Mouse (Mus musculus): ENCODE measurements around the gene Tmem221. TPM values are rescaled to one million over a fixed set of nuclear protein-coding genes. Genes with fewer than 3 reads are reported as not detected.
A peak's percentile ranks its signal among the peaks of the same experiment; 100 is the strongest.

Gene Tmem221
- polyA plus RNA-seq, 1 experiment, result 2.5 TPM

DNA sequence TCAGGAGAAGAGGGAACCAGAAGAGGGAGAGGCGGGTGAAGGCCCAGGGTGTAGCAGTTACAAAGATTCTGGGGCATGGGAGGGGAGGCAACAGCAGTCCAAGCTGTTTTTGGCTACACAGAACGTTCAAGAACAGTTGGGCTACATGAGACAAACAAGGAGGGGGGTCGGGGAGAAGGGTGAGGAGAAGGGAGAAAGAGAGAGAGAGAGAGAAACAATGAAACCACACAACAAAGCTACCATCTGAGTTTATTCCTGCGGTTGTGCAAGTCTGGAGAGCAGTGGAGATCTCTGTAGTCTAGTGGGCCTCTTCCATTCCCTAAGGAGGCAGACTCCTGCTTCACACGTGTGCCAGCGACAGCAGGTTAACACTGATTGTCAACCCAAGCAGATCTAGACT, 4.7 kb downstream of the Tmem221 start:
- no peak overlapping the region for H3K27ac ChIP-seq (ENCODE audit: control insufficient read depth, insufficient read depth, low read depth, low read length, poor library complexity)
- WGBS, result 67% methylated on average over 6 of the region's 6 CpGs
- no peak overlapping the region for H3K4me3 ChIP-seq (replicated peaks; ENCODE audit: control insufficient read depth, low read depth, low read length)
- TF ChIP-seq POLR2A (IDR thresholded peaks at IDR 0.05; ENCODE audit: borderline replicate concordance, control insufficient read depth, low read depth, low read length) (no peak), CTCF (IDR thresholded peaks at IDR 0.05; ENCODE audit: control insufficient read depth, insufficient read depth, low read length) (no peak)
- H3K4me1 ChIP-seq (ENCODE audit: control insufficient read depth, insufficient read depth, low read length), result no peaks in the 10 kb centered on the region

DNA sequence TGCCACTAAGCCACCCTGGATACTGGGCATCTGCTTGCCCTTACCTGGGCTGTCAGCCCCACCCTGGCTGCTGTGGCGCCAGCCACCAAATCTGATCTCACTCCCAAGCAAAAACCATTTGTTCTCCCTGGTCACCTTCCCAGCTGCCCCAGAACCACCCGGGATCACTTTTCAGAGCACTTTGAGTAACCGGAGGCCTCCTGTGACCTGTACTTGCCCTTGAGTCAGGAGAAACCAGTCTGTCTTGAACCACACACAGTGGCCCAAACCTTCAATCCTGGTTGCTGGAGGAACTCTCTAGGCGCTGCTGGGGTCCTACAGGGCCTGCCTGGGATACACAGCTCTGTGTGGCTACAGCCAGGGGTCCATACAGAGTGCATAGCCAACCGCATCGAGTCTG, 5.9 kb downstream of the Tmem221 start:
- no peak overlapping the region for H3K27ac ChIP-seq (ENCODE audit: control insufficient read depth, insufficient read depth, low read depth, low read length, poor library complexity)
- no peak overlapping the region for H3K4me3 ChIP-seq (replicated peaks; ENCODE audit: control insufficient read depth, low read depth, low read length)
- no peak for TF ChIP-seq CTCF (IDR thresholded peaks at IDR 0.05; ENCODE audit: control insufficient read depth, insufficient read depth, low read length)
- no peak for TF ChIP-seq POLR2A (IDR thresholded peaks at IDR 0.05; ENCODE audit: borderline replicate concordance, control insufficient read depth, low read depth, low read length)
- no peaks in the 10 kb centered on the region for H3K4me1 ChIP-seq (ENCODE audit: control insufficient read depth, insufficient read depth, low read length)
- WGBS, result 76% methylated on average over 6 of the region's 6 CpGs

DNA sequence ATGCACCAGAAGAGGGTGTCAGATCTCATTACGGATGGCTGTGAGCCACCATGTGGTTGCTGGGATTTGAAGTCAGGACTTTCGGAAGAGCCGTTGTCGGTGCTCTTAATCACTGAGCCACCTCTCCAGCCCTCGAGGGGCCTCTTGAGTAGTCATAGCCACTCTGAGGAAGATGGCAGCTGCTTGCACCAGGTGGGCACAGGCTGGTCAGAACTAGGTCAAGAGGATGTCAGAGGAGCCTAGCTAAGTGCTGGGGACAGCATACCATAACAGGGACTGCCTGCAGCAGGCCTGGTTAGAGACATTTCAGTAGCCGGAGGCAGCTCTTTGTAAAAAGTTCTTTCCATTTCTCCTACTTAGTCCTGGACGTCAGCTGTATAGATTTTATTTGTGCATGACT, 7.9 kb downstream of the Tmem221 start:
- TF ChIP-seq CTCF (IDR thresholded peaks at IDR 0.05; ENCODE audit: control insufficient read depth, insufficient read depth, low read length), result no peak
- TF ChIP-seq POLR2A (IDR thresholded peaks at IDR 0.05; ENCODE audit: borderline replicate concordance, control insufficient read depth, low read depth, low read length), result no peak
- 74% methylated on average over 7 of the region's 7 CpGs for WGBS
- no peaks in the 10 kb centered on the region for H3K4me1 ChIP-seq (ENCODE audit: control insufficient read depth, insufficient read depth, low read length)
- H3K4me3 ChIP-seq (replicated peaks; ENCODE audit: control insufficient read depth, low read depth, low read length), result no peak overlapping the region
- H3K27ac ChIP-seq (ENCODE audit: control insufficient read depth, insufficient read depth, low read depth, low read length, poor library complexity), result no peak overlapping the region

DNA sequence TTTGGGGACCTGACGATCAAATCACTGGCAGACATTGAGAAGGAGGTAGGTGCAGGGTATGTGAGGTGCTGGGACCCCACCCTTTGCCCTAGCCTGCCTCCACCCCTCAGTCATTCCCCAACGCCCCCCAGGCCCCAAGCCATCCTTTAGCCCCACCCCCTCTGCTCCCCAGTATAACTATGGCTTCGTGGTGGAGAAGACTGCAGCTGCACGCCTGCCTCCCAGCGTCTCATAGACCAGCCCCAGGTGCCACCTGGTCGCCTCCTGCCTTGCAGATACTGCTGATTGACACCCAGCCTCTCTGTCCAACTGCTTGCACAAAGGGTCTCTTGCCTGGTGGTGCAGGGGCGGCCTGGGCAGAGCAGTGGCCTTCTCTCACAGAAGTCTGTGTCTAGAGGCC, 11.1 kb downstream of the Tmem221 start:
- WGBS, result 83% methylated on average over 7 of the region's 7 CpGs
- no peak overlapping the region for H3K27ac ChIP-seq (ENCODE audit: control insufficient read depth, insufficient read depth, low read depth, low read length, poor library complexity)
- TF ChIP-seq CTCF (IDR thresholded peaks at IDR 0.05; ENCODE audit: control insufficient read depth, insufficient read depth, low read length) (no peak), POLR2A (IDR thresholded peaks at IDR 0.05; ENCODE audit: borderline replicate concordance, control insufficient read depth, low read depth, low read length) (no peak)

DNA sequence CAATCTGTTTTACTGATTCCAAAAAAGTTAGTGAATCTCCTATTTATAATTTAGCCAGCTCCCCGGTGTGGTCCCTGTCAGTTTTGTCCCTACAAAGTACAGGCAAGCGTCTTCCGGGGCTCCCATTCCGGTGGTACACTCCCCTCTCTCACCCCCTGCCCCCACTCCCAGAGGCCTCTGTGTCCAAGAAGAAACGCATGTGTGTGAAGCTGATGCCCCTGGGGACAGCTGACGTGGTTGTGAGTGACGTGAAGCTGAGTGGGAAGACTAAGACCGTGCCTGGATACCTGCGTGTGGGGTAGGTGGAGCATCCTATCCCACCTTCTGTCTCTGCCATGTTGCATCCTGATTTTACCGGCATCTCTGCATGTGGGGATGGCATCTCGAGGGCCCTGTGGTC, 13.6 kb downstream of the Tmem221 start:
- 86% methylated on average over 11 of the region's 11 CpGs for WGBS
- Histone ChIP-seq H3K4me1 (ENCODE audit: control insufficient read depth, insufficient read depth, low read length) (no peaks in the 10 kb centered on the region; the same call in 1 of the 2 replicates), H3K4me3 (replicated peaks; ENCODE audit: control insufficient read depth, low read depth, low read length) (no peak overlapping the region), H3K27ac (ENCODE audit: control insufficient read depth, insufficient read depth, low read depth, low read length, poor library complexity) (no peak overlapping the region)
- no peak for TF ChIP-seq POLR2A (IDR thresholded peaks at IDR 0.05; ENCODE audit: borderline replicate concordance, control insufficient read depth, low read depth, low read length)
- TF ChIP-seq CTCF (IDR thresholded peaks at IDR 0.05; ENCODE audit: control insufficient read depth, insufficient read depth, low read length), result no peak

More for the DNA sequence above, 11.1 kb downstream of the Tmem221 start:
- Histone ChIP-seq H3K4me3 (replicated peaks; ENCODE audit: control insufficient read depth, low read depth, low read length) (no peak overlapping the region), H3K4me1 (ENCODE audit: control insufficient read depth, insufficient read depth, low read length) (no peaks in the 10 kb centered on the region; the same call in 1 of the 2 replicates)

DNA sequence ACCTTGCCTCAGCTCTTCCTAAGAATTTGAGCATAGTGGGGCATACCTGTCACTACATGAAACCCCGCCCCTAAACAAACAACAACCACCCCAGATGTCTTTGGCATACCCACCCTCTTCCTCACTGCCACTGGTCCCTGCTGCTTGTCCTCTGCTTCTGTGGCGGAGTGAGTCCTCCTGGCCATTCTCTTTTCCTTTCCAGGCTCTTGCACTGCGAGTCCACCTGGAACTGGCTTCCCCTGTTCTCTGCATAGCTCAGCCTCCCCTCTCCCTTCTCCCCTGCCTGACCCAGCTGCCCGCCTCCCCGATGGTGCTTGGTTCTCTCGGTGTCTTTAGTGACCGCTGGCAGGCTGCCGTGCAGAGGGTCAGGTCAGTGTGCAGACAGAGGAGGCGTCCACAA, 14.9 kb downstream of the Tmem221 start:
- Histone ChIP-seq H3K4me1 (ENCODE audit: control insufficient read depth, insufficient read depth, low read length) (no peaks in the 10 kb centered on the region; the same call in 1 of the 2 replicates), H3K4me3 (replicated peaks; ENCODE audit: control insufficient read depth, low read depth, low read length) (no peak overlapping the region), H3K27ac (ENCODE audit: control insufficient read depth, insufficient read depth, low read depth, low read length, poor library complexity) (no peak overlapping the region)
- 90% methylated on average over 9 of the region's 9 CpGs for WGBS
- no peak for TF ChIP-seq CTCF (IDR thresholded peaks at IDR 0.05; ENCODE audit: control insufficient read depth, insufficient read depth, low read length)
- TF ChIP-seq POLR2A (IDR thresholded peaks at IDR 0.05; ENCODE audit: borderline replicate concordance, control insufficient read depth, low read depth, low read length), result no peak

DNA sequence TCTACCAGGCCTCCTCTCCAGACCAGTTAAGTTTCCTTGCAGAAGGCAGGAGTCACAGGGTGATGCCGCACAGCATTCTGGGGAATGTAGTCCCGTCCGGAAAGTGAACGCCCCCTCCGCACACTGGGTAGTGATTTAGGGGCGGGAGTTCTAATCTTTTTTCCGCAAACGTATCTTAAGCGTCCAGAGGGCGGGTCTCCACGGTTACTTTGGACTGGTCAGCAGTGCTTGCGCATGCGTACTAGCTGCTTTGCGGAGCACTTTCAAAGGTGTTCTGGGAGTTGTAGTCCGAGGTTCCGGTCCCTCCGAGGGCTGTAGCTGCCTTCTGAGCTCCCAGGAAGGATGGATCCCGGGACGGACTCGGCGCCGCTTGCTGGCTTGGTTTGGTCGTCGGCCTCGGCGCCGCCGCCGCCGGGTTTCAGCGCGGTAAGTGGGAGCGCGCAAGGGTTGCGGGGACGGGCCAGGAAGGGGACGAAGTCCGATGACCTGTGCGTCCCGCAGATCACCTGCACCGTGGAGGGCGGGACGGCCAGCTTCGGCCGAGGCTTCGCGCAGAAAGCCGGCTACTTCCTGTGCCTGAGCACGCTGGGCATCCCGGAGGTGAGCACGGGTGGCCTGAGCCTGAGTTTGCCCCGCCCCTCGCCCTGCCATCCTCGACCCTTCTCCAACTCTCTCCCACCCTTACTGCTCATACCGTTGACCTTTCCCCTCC, 15.9 kb downstream of the Tmem221 start, which contains the start of gene Mvb12a:
Gene Mvb12a (plus strand): TSS at position 291 of the 712 bp plus-strand sequence.
- TF ChIP-seq CTCF (IDR thresholded peaks at IDR 0.05; ENCODE audit: control insufficient read depth, insufficient read depth, low read length) (no peak), POLR2A (IDR thresholded peaks at IDR 0.05; ENCODE audit: borderline replicate concordance, control insufficient read depth, low read depth, low read length) (peak; percentile 21; the same call in 1 of the 2 replicates)
- WGBS, result under 1% methylated on average over 55 of the region's 55 CpGs
- H3K4me3 ChIP-seq (replicated peaks; ENCODE audit: control insufficient read depth, low read depth, low read length), result peak within 1 kb of the TSS; percentile 67
- H3K4me1 ChIP-seq (ENCODE audit: control insufficient read depth, insufficient read depth, low read length), result no peaks in the 10 kb centered on the region; the same call in 1 of the 2 replicates
- peak within 1 kb of the TSS; percentile 4; the same call in 1 of the 2 replicates for H3K27ac ChIP-seq (ENCODE audit: control insufficient read depth, insufficient read depth, low read depth, low read length, poor library complexity)

DNA sequence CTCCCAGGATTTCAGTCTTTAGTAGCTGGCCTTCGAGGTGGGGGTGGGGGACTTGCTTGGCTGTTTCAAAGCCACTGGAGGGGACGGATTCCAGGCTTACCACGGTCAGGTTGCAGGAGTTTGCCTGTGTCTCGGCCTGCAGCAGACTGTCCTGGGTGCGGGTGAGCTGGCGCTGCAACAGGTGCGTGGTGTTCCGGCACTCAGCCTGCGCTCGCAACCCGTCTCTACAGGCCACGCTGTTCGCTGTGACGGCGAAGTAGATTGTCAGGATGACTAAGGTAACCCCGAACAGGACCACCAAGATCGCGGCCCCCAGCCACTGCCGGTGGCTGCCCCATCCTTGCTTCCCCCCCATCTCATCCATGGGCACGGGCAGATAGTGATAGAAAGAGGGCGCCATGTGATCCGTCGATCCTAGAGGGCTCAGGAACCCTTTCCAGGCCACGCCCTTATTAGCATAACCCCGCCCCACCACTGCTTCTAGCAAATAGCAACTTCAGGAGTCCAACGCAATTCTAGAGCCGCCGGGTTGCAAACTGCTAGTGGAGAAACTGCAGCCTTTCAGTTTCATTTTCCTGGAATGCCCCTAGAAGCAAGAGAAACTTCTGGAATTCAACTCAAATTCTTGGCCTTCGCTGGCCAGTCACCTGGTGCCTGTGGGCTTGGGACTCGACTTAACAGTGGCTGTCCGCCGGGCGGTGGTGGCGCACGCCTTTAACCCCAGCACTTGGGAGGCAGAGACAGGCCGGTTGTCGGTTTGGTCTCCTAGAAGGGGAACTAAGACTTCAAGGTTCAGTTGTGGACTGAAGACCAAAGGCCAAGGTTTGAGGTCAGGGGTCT, 21.4 kb downstream of the Tmem221 start, which contains the start of gene Bst2:
Gene Bst2 (minus strand): TSS at position 429 of the 840 bp plus-strand sequence.
- WGBS, result 1% methylated on average over 37 of the region's 37 CpGs
- Histone ChIP-seq H3K4me1 (ENCODE audit: control insufficient read depth, insufficient read depth, low read length) (peaks cover 2% of the 10 kb centered on the region), H3K4me3 (replicated peaks; ENCODE audit: control insufficient read depth, low read depth, low read length) (peak within 1 kb of the TSS; percentile 85), H3K27ac (ENCODE audit: control insufficient read depth, insufficient read depth, low read depth, low read length, poor library complexity) (peak within 1 kb of the TSS; percentile 95)
- TF ChIP-seq POLR2A (IDR thresholded peaks at IDR 0.05; ENCODE audit: borderline replicate concordance, control insufficient read depth, low read depth, low read length) (peak; percentile 54; the same call in 1 of the 2 replicates), CTCF (IDR thresholded peaks at IDR 0.05; ENCODE audit: control insufficient read depth, insufficient read depth, low read length) (no peak)
